20 mouse cellular contexts compared by ENCODE assay signal in the genomic region with DNA sequence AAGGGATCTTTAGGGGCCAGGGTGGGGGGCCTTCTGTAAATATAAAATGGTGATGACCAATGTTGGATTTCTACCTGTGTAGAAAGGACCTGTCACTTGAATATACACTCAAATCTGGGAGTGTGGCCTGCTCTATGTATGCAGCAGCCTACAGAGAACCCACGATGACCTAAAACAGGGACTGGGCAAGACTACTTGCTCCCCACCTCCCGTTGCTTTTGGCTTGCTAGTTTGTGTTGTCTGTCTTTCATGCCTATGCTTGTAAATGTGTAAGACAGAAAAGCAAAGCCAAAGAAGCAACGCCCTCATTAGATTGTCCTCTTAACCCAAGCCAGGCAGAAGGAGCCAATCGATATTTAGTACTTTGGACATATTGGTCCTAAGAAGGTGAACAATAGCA. TPM values are rescaled to one million over a fixed set of nuclear protein-coding genes. Genes with fewer than 3 reads are reported as not detected.
DNase-seq lines count a peak whose midpoint lies in the region; ATAC-seq lines count a peak whose summit lies in the region.
"Had no signal": no experiment of that assay in that cellular context is flagged by ENCODE, and none has a peak within 500 bp of the region (broad histone marks: within the 10 kb centered on the region; RNA-seq: fewer than 3 reads in every experiment).

No protein-coding gene starts in this region.

- no peaks in the 10 kb centered on the region for H3K9me3 ChIP-seq in hindbrain, embryonic 14.5 days (ENCODE audit: control insufficient read depth, low read length)
- no peaks in the 10 kb centered on the region for H3K9me3 ChIP-seq in hindbrain, embryonic 11.5 days (ENCODE audit: control insufficient read depth, low read length)
- no peaks in the 10 kb centered on the region for H3K9me3 ChIP-seq in intestine, embryonic 16.5 days (ENCODE audit: control insufficient read depth, low read length)
- H3K9me3 ChIP-seq in neural tube, embryonic 13.5 days: no peaks in the 10 kb centered on the region
- H3K9me3 ChIP-seq: limb, embryonic 13.5 days; liver, embryonic 13.5 days had no signal

- peak; percentile 43 to 54 for DNase-seq in cerebellum, postnatal 10 days
- DNase-seq in cerebellum, adult 8-10 months: no peak
- DNase-seq in hindbrain, embryonic 14.5 days (ENCODE audit: low spot score): no peak
- DNase-seq in hindbrain, embryonic 11.5 days (ENCODE audit: low spot score): no peak
- no peak for DNase-seq in heart, postnatal 4 days
- DNase-seq in retina, postnatal 1 day: no peak
- DNase-seq: adrenal gland, postnatal 10 days; gastrocnemius, postnatal 10 days; heart, adult 18-20 months; liver, embryonic 13.5 days; lung, postnatal 36 days; spleen, adult 18-20 months; thymus, postnatal 25 days had no signal

- no peaks in the 10 kb centered on the region for H3K27me3 ChIP-seq in hindbrain, embryonic 14.5 days (ENCODE audit: control insufficient read depth, insufficient read depth, low read length)
- no peaks in the 10 kb centered on the region for H3K27me3 ChIP-seq in hindbrain, embryonic 11.5 days (ENCODE audit: control insufficient read depth, insufficient read depth, low read length)
- no peaks in the 10 kb centered on the region for H3K27me3 ChIP-seq in intestine, embryonic 16.5 days (replicated peaks; ENCODE audit: control insufficient read depth, insufficient read depth, low read length)
- H3K27me3 ChIP-seq in neural tube, embryonic 13.5 days: no peaks in the 10 kb centered on the region
- H3K27me3 ChIP-seq: limb, embryonic 13.5 days; liver, embryonic 13.5 days had no signal

- no peak overlapping the region for H3K4me3 ChIP-seq in hindbrain, embryonic 14.5 days (replicated peaks; ENCODE audit: low read length)
- no peak overlapping the region for H3K4me3 ChIP-seq in hindbrain, embryonic 11.5 days (ENCODE audit: low read depth, low read length)
- no peak overlapping the region for H3K4me3 ChIP-seq in intestine, embryonic 16.5 days (ENCODE audit: low read length)
- no peak overlapping the region for H3K4me3 ChIP-seq in neural tube, embryonic 13.5 days
- H3K4me3 ChIP-seq: limb, embryonic 13.5 days; liver, embryonic 13.5 days had no signal

- H3K27ac ChIP-seq in hindbrain, embryonic 14.5 days: peak overlapping the region; percentile 99
- no peak overlapping the region for H3K27ac ChIP-seq in hindbrain, embryonic 11.5 days (ENCODE audit: low read depth, low read length)
- H3K27ac ChIP-seq in intestine, embryonic 16.5 days (ENCODE audit: low read length): peak overlapping the region; percentile 34; the same call in 1 of the 2 replicates
- H3K27ac ChIP-seq in neural tube, embryonic 13.5 days (replicated peaks): peak overlapping the region; percentile 99
- H3K27ac ChIP-seq: limb, embryonic 13.5 days had no signal

- H3K36me3 ChIP-seq in hindbrain, embryonic 14.5 days (replicated peaks; ENCODE audit: control insufficient read depth, insufficient read depth): no peaks in the 10 kb centered on the region
- H3K36me3 ChIP-seq in hindbrain, embryonic 11.5 days (ENCODE audit: control insufficient read depth, insufficient read depth, low read length): no peaks in the 10 kb centered on the region
- H3K36me3 ChIP-seq in intestine, embryonic 16.5 days (ENCODE audit: control insufficient read depth, insufficient read depth, low read length): no peaks in the 10 kb centered on the region
- no peaks in the 10 kb centered on the region for H3K36me3 ChIP-seq in neural tube, embryonic 13.5 days
- H3K36me3 ChIP-seq: G1E; limb, embryonic 13.5 days; liver, embryonic 13.5 days had no signal

- no peak overlapping the region for H3K9ac ChIP-seq in hindbrain, embryonic 14.5 days
- no peak overlapping the region for H3K9ac ChIP-seq in hindbrain, embryonic 11.5 days (ENCODE audit: low read depth, low read length)
- H3K9ac ChIP-seq in intestine, embryonic 16.5 days (ENCODE audit: low read depth, low read length): no peak overlapping the region
- H3K9ac ChIP-seq in neural tube, embryonic 13.5 days: no peak overlapping the region
- H3K9ac ChIP-seq: limb, embryonic 13.5 days; liver, embryonic 13.5 days; lung, embryonic 14.5 days had no signal

- WGBS in hindbrain, embryonic 14.5 days: 71% methylated on average over 4 of the region's 4 CpGs
- 85% methylated on average over 4 of the region's 4 CpGs for WGBS in hindbrain, embryonic 11.5 days
- WGBS in intestine, embryonic 16.5 days: 67% methylated on average over 4 of the region's 4 CpGs
- WGBS in neural tube, embryonic 13.5 days: 40% methylated on average over 4 of the region's 4 CpGs

- no peak for ATAC-seq in hindbrain, embryonic 14.5 days (ENCODE audit: low FRiP score)
- no peak for ATAC-seq in hindbrain, embryonic 11.5 days (ENCODE audit: low FRiP score)
- no peak for ATAC-seq in intestine, embryonic 16.5 days
- no peak for ATAC-seq in neural tube, embryonic 13.5 days (ENCODE audit: low read depth)
- ATAC-seq: activated CD4-positive, CD25-positive, alpha-beta regulatory T cell, adult 4 months; inflammation-experienced regulatory T-cells, adult 6 months had no signal

- peak overlapping the region; percentile 86 for H3K4me2 ChIP-seq in hindbrain, embryonic 14.5 days (replicated peaks)
- H3K4me2 ChIP-seq in hindbrain, embryonic 11.5 days (replicated peaks; ENCODE audit: low read depth, low read length): no peak overlapping the region
- H3K4me2 ChIP-seq in intestine, embryonic 16.5 days (ENCODE audit: low read depth, low read length): no peak overlapping the region
- H3K4me2 ChIP-seq in neural tube, embryonic 13.5 days: peak overlapping the region; percentile 83

- H3K4me1 ChIP-seq in hindbrain, embryonic 14.5 days (replicated peaks; ENCODE audit: control insufficient read depth, insufficient read depth, low read length): peaks cover 5% of the 10 kb centered on the region
- H3K4me1 ChIP-seq in hindbrain, embryonic 11.5 days (replicated peaks; ENCODE audit: control insufficient read depth, insufficient read depth, low read length): no peaks in the 10 kb centered on the region
- peaks cover 14% of the 10 kb centered on the region for H3K4me1 ChIP-seq in intestine, embryonic 16.5 days (ENCODE audit: control insufficient read depth, insufficient read depth, low read length)
- peaks cover 30% of the 10 kb centered on the region for H3K4me1 ChIP-seq in neural tube, embryonic 13.5 days (replicated peaks)

RNA-seq across cellular contexts. Expression of a gene that starts 4.6 kb away (rescaled TPM):
- 6.6 and 8.0 TPM in 2 replicates for polyA plus RNA-seq in hindbrain, embryonic 14.5 days (2014; fragmentation: Nextera tagmentation; extraction: Ambion mirVana)
- polyA plus RNA-seq in hindbrain, embryonic 11.5 days (2014; fragmentation: Nextera tagmentation; extraction: Ambion mirVana): 6.5 and 7.5 TPM in 2 replicates
- polyA plus RNA-seq in intestine, embryonic 16.5 days (2015; fragmentation: Nextera tagmentation; extraction: Ambion mirVana): 3.6 and 4.0 TPM in 2 replicates
- 8.5 and 8.6 TPM in 2 replicates for polyA plus RNA-seq in neural tube, embryonic 13.5 days (2015; fragmentation: Nextera tagmentation; extraction: Ambion mirVana)
- total RNA-seq in heart, postnatal 4 days (2021): 1 to 10 TPM; 7.1 TPM

Comparison
In these comparisons a context has a peak if more than half of its experiments do, and no peak if none do; other contexts are left out.
1. DNase-seq: peak in cerebellum, postnatal 10 days (2 of 2); none in cerebellum, adult 8-10 months (single experiment), hindbrain, embryonic 14.5 days (single experiment), hindbrain, embryonic 11.5 days (single experiment), heart, postnatal 4 days (single experiment) and retina, postnatal 1 day (single experiment).
2. H3K4me2 ChIP-seq: peak in hindbrain, embryonic 14.5 days (single experiment) and neural tube, embryonic 13.5 days (single experiment); none in hindbrain, embryonic 11.5 days (single experiment) and intestine, embryonic 16.5 days (single experiment).